Mouse (Mus musculus) monocyte, adult 2 months (primary cell): ENCODE data around the gene Zmiz2.
A peak's percentile ranks its signal among the peaks of the same experiment; 100 is the strongest.
"Not testable (repeated sequence)": the region's sequence is repeated elsewhere in the genome, so short reads cannot be mapped to it uniquely, and the experiment has no call there.

Experiments used
- DNase-seq, 2 experiments: peaks; one replicate each; pipeline ENCODE4 v3.0.0; 2022; ENCODE audit warnings: low spot score in 2 of 2, low read depth in 1 of 2

Gene Zmiz2

GRCm38 (mm10) chr11:6388726-6389413 is at the start of gene Zmiz2:
TSS of gene Zmiz2 (plus strand) at chr11:6389074.
- DNase-seq, result peak; percentile 83 to 91

- DNase-seq, result no peak
Observed at GRCm38 (mm10) chr11:6345956-6346355, 42.9 kb upstream of the Zmiz2 start.

- DNase-seq, result no peak
Observed at GRCm38 (mm10) chr11:6346966-6347365, 41.9 kb upstream of the Zmiz2 start.

- DNase-seq, result no peak
Observed at GRCm38 (mm10) chr11:6348681-6349200, 40.1 kb upstream of the Zmiz2 start.

- DNase-seq, result no peak
Observed at GRCm38 (mm10) chr11:6349586-6349985, 39.3 kb upstream of the Zmiz2 start.

GRCm38 (mm10) chr11:6355106-6355505 is 33.8 kb upstream of the Zmiz2 start:
- DNase-seq, result no peak

- DNase-seq, result no peak
Observed at GRCm38 (mm10) chr11:6364581-6365275, 24.1 kb upstream of the Zmiz2 start.

GRCm38 (mm10) chr11:6365885-6366284 is 23.0 kb upstream of the Zmiz2 start:
- peak; percentile 42 to 50 for DNase-seq

- DNase-seq, result no peak
Observed at GRCm38 (mm10) chr11:6366434-6366833, 22.4 kb upstream of the Zmiz2 start.

- DNase-seq, result no peak
Observed at GRCm38 (mm10) chr11:6367156-6367555, 21.7 kb upstream of the Zmiz2 start.

- not testable (repeated sequence) for DNase-seq
Observed at GRCm38 (mm10) chr11:6367986-6368385, 20.9 kb upstream of the Zmiz2 start.

- DNase-seq, result no peak
Observed at GRCm38 (mm10) chr11:6371376-6372155, 17.3 kb upstream of the Zmiz2 start.

GRCm38 (mm10) chr11:6372784-6373183 is 16.1 kb upstream of the Zmiz2 start:
- DNase-seq, result no peak

- DNase-seq, result no peak
Observed at GRCm38 (mm10) chr11:6380916-6381315, 8.0 kb upstream of the Zmiz2 start.

- DNase-seq, result no peak
Observed at GRCm38 (mm10) chr11:6388126-6388725, 648 bp upstream of the Zmiz2 start.

- DNase-seq, result no peak
Observed at GRCm38 (mm10) chr11:6389483-6389921, 628 bp downstream of the Zmiz2 start.

GRCm38 (mm10) chr11:6390376-6391053 is 1.6 kb downstream of the Zmiz2 start:
- no peak for DNase-seq

GRCm38 (mm10) chr11:6391516-6392276 is 2.8 kb downstream of the Zmiz2 start:
- DNase-seq, result peak in 1 of 2 experiments; percentile 71

GRCm38 (mm10) chr11:6392857-6393256 is 4.0 kb downstream of the Zmiz2 start:
- DNase-seq, result no peak

- no peak for DNase-seq
Observed at GRCm38 (mm10) chr11:6393866-6394265, 5.0 kb downstream of the Zmiz2 start.
